Mouse (Mus musculus) layer of hippocampus, postnatal 36 days (tissue): ENCODE results near the gene Icam2. TPM values are rescaled to one million over a fixed set of nuclear protein-coding genes. Genes with fewer than 3 reads are reported as not detected.
A peak's percentile ranks its signal among the peaks of the same experiment; 100 is the strongest.
"Not testable (repeated sequence)": the region's sequence is repeated elsewhere in the genome, so short reads cannot be mapped to it uniquely, and the experiment has no call there.

Experiments
- DNase-seq, 2 experiments: peaks; one replicate each; pipeline ENCODE4 v3.0.0; 2022
- total RNA-seq, 2 experiments: library from RNA; stranded (reverse); gene quantifications; 2 replicates each; pipeline ENCODE4 v1.2.3; 2021

Gene Icam2
- total RNA-seq, 2 experiments from 2014 or later, result 2.3 to 2.8 TPM

- DNase-seq, result no peak
Observed at GRCm38 (mm10) chr11:106344910-106345309, 43.0 kb downstream of the Icam2 start.

DNA sequence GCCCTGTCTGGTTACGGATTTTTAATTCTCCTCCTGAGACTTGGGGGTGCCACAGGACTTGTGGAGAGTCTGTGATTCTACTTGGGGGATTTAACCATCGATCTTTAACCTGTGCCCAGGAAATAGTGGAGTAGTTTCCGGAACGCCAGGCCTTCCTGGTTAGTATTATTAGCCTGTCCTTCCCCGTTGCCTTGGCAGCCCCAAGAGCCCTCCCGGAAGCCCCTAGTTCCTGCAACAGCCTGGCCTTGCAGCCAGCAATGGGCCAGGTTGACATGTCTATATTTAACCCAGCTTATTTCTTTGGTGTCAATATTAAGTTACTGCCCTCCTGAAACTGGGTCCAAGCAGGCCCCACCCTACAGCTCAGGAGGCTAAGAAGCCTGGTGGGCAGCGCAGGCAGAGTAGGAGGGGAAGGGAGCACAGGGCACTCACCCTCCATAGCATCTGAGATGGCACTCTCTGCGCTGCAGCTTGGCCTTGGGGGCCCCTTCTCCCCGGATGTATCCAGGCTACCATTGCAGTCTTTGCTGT is 46.8 kb downstream of the Icam2 start:
- DNase-seq, result no peak

GRCm38 (mm10) chr11:106339323-106339722 is 48.6 kb downstream of the Icam2 start:
- DNase-seq, result not testable (repeated sequence)

DNA sequence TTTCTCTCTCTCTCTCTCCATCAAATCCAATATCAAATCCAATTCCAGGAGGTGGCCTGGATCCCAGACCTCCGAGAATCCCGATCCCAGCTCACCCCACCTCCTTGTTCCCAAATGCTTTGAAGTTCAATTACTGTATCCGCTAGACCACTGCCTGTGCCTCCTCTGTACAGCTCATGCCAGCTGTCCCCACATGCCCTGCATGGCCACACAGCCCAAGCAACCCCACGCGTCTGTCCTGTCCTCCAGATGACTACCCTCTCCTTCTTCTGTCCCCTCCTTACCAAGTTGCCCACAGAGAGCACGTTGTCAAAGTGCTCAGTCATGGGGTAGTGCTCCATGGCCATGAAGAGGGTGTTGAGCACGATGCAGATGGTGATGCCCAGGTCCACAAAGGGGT is 49.0 kb downstream of the Icam2 start:
- DNase-seq, result no peak

- DNase-seq, result no peak
Observed at GRCm38 (mm10) chr11:106338029-106338428, 49.8 kb downstream of the Icam2 start.

- DNase-seq, result no peak
Observed at GRCm38 (mm10) chr11:106334066-106334465, 53.8 kb downstream of the Icam2 start.

GRCm38 (mm10) chr11:106332458-106332857 is 55.4 kb downstream of the Icam2 start:
- DNase-seq, result no peak

DNA sequence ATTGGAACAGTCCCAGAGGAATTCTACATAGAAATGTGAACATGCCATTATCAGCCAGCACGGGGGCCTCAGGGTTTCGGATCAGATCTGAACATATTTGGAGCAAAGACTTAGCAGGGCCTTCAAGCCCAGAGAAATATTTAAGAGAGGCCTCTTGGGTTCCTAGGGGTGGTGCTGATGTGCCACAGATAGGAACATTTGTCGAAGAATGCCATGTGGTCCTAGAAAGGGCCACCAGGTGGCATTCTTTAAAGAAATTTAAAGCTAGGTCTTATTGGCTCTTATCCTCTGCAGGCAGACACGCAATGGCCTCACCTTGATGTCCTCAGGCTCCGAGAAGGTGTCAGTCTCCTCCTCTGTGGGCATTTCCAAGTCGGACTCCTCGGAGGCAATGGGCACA is 58.2 kb downstream of the Icam2 start:
- peak in 1 of 2 experiments; percentile 17 for DNase-seq

DNA sequence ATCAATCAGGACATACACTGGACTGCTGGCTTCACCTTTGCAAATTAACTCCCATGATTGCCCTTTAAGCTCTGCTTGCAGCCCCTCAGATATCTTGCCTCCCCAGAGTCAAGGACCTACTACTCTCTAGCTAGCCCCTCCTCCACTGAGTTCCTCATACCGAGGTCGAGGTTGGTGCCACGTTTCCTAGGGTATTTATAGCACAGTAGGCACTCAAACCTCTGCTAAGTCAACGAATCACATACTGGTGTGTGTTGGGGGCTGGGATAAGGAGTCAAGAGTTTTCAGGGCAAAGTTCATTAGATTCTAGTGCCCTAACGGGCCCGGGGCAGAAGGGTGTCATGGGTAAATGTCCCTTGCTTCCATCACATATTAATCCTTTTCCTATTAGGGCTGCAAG is 58.7 kb downstream of the Icam2 start:
- no peak for DNase-seq

DNA sequence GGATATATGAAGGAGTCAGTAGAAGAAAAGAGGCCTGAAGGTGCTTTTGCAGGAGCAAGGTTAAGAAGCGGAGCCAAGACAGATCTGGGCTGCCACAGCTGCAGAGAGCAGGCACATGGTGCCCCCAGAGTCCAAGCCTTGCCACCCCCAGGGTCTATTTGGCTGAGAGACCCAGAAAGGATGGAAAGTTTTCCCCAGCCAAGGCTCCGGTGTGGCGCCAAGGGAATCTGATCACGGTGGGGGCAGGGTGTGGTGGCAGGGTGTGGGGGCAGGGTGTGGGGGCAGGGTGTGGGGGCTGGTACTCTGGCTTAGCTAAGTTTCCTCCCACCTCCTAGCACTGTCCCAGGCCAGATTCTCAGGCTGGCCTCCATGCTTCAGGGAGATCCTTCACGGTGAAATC is 59.4 kb downstream of the Icam2 start:
- DNase-seq, result no peak

Other genes with a start within 250 kb of the Icam2 start
- 1 to 10 TPM in 1 of 2 experiments, not detected in 1; 2.2 TPM for gene Gm10840, start 227.2 kb downstream of the Icam2 start, total RNA-seq
- gene Limd2, start 227.2 kb downstream of the Icam2 start, total RNA-seq, result 100 to 1,000 TPM; 138 to 144 TPM
- gene Strada, start 185.9 kb downstream of the Icam2 start, total RNA-seq, result 10 to 100 TPM; 27.5 to 29.9 TPM
- 100 to 1,000 TPM in 1 of 2 experiments, 10 to 100 TPM in 1; 82.8 to 101 TPM for gene Ccdc47, start 171.7 kb downstream of the Icam2 start, total RNA-seq
- 10 to 100 TPM; 69.9 to 70.9 TPM for gene Ddx42, start 171.1 kb downstream of the Icam2 start, total RNA-seq
- gene Ftsj3, start 132.0 kb downstream of the Icam2 start, total RNA-seq, result 10 to 100 TPM; 30.6 to 31.4 TPM
- gene Psmc5, start 131.9 kb downstream of the Icam2 start, total RNA-seq, result 100 to 1,000 TPM; 163 to 169 TPM
- gene Smarcd2, start 115.1 kb downstream of the Icam2 start, total RNA-seq, result 10 to 100 TPM; 28.5 to 38.9 TPM
- gene Tcam1, start 111.4 kb downstream of the Icam2 start, total RNA-seq, result under 1 TPM; 0.17 to 0.18 TPM
- gene Gh, start 86.2 kb downstream of the Icam2 start, total RNA-seq, result not detected
- gene Cd79b, start 73.3 kb downstream of the Icam2 start, total RNA-seq, result under 1 TPM in 1 of 2 experiments, not detected in 1; 0.33 TPM
- gene Scn4a, start 34.8 kb downstream of the Icam2 start, total RNA-seq, result not detected
- not detected for gene Prr29, start 22.6 kb downstream of the Icam2 start, total RNA-seq
- 10 to 100 TPM in 1 of 2 experiments, 1 to 10 TPM in 1; 9.5 to 10.5 TPM for gene Ern1, start 99.8 kb upstream of the Icam2 start, total RNA-seq
- 100 to 1,000 TPM; 135 to 146 TPM for gene Tex2, start 225.3 kb upstream of the Icam2 start, total RNA-seq